ENCODE assay signal across 31 mouse cellular contexts in the genomic region with DNA sequence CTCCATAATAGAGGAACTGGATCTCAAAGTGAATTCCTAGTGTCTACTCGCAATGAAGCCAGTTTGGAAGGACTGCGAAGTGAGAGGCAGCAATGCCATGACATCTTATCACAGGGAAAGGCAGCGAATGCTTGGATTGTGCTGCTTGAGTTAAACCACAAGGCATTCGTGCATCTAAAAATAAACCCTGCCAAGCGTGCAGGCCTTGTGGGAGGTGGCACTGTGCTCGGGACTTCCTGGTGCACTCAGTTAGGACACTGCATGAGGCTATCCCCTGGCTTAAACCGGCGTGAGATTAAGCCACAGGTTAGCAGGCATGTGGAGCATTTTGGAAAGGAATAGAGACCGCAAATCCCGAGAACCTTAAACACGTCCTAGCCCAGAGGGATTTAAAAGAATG. TPM values are rescaled to one million over a fixed set of nuclear protein-coding genes. Genes with fewer than 3 reads are reported as not detected.
DNase-seq lines count a peak whose midpoint lies in the region; ATAC-seq and TF ChIP-seq lines count a peak whose summit lies in the region.
"Had no signal": no experiment of that assay in that cellular context is flagged by ENCODE, and none has a peak within 500 bp of the region (broad histone marks: within the 10 kb centered on the region; RNA-seq: fewer than 3 reads in every experiment).

No protein-coding gene starts in this region.

- DNase-seq in frontal cortex, postnatal 10 days (ENCODE audit: low spot score in 2 of 2), result no peak
- DNase-seq in Patski (ENCODE audit: low read depth, low spot score), result no peak
- peak; percentile 30 for DNase-seq in heart, postnatal 4 days
- DNase-seq in testis, postnatal 10 days (ENCODE audit: low spot score), result no peak
- DNase-seq in right cerebral cortex, adult 2 months (ENCODE audit: low spot score in 2 of 2), result no peak
- DNase-seq in ovary, postnatal 14 days (ENCODE audit: low spot score), result no peak
- DNase-seq: cerebellum, adult 11 months; cerebellum, postnatal 25 days; gastrocnemius, postnatal 25 days; kidney, adult 9 months; kidney, postnatal 14 days; liver; lung, postnatal 36 days; midbrain, embryonic 14.5 days; spleen, adult 18-20 months; thymus, postnatal 25 days had no signal

- no peak overlapping the region for H3K4me3 ChIP-seq in heart, embryonic 13.5 days
- H3K4me3 ChIP-seq: forebrain, embryonic 15.5 days; hindbrain, embryonic 10.5 days; layer of hippocampus, adult 2 months; limb, embryonic 10.5 days; liver, embryonic 15.5 days; lung, embryonic 15.5 days; neural tube, embryonic 13.5 days had no signal

- H3K9me3 ChIP-seq in heart, embryonic 13.5 days, result no peaks in the 10 kb centered on the region
- H3K9me3 ChIP-seq: forebrain, embryonic 15.5 days; hindbrain, embryonic 10.5 days; limb, embryonic 10.5 days; liver, embryonic 15.5 days; lung, embryonic 15.5 days; neural tube, embryonic 13.5 days had no signal

- H3K4me1 ChIP-seq in heart, embryonic 13.5 days, result peaks cover 22% of the 10 kb centered on the region
- H3K4me1 ChIP-seq: forebrain, embryonic 15.5 days; hindbrain, embryonic 10.5 days; limb, embryonic 10.5 days; liver, embryonic 15.5 days; lung, embryonic 15.5 days; neural tube, embryonic 13.5 days had no signal

- in situ Hi-C loops in Patski (cut with MboI; ENCODE audit: low pct_unique_long_range_greater_than_20kb), result no loop called here

- POLR2A ChIA-PET in Patski (lab: Charles Lee), result no interaction called here

- 0 out of 2 replicates have a peak overlapping the region, but pooled peaks have one; percentile 19 for H3K4me2 ChIP-seq in heart, embryonic 13.5 days
- H3K4me2 ChIP-seq: forebrain, embryonic 15.5 days; liver, embryonic 15.5 days; lung, embryonic 15.5 days; neural tube, embryonic 13.5 days had no signal

- peak overlapping the region; percentile 84 for H3K27ac ChIP-seq in heart, embryonic 13.5 days (replicated peaks)
- H3K27ac ChIP-seq: forebrain, embryonic 15.5 days; hindbrain, embryonic 10.5 days; hindbrain, postnatal 0 days; layer of hippocampus, adult 2 months; limb, embryonic 10.5 days; liver, embryonic 15.5 days; lung, embryonic 15.5 days; neural tube, embryonic 13.5 days had no signal

- CTCF ChIA-PET in Patski (lab: Charles Lee), result no interaction called here

- TF ChIP-seq CTCF in Patski (IDR thresholded peaks at IDR 0.05), result no peak

- peak; percentile 20; the same call in 1 of the 2 replicates for ATAC-seq in frontal cortex, adult (ENCODE audit: low TSS enrichment)
- peak; percentile 62 for ATAC-seq in Patski
- ATAC-seq in heart, embryonic 13.5 days (ENCODE audit: extremely low read depth, insufficient number of reproducible peaks, low FRiP score, low TSS enrichment), result no peak
- ATAC-seq: forebrain, embryonic 15.5 days; hindbrain, postnatal 0 days; intestine, embryonic 16.5 days had no signal

- 35% methylated on average over 11 of the region's 11 CpGs for WGBS in heart, embryonic 13.5 days

- H3K27me3 ChIP-seq in Patski, result peaks cover 40% of the 10 kb centered on the region
- no peaks in the 10 kb centered on the region for H3K27me3 ChIP-seq in heart, embryonic 13.5 days (replicated peaks)
- H3K27me3 ChIP-seq: forebrain, embryonic 15.5 days; liver, embryonic 15.5 days; lung, embryonic 15.5 days; neural tube, embryonic 13.5 days had no signal

- no peaks in the 10 kb centered on the region for H3K36me3 ChIP-seq in heart, embryonic 13.5 days
- H3K36me3 ChIP-seq: forebrain, embryonic 15.5 days; hindbrain, embryonic 10.5 days; limb, embryonic 10.5 days; liver, embryonic 15.5 days; lung, embryonic 15.5 days; neural tube, embryonic 13.5 days had no signal

- no peak overlapping the region for H3K9ac ChIP-seq in heart, embryonic 13.5 days
- H3K9ac ChIP-seq: forebrain, embryonic 15.5 days; liver, embryonic 15.5 days; lung, embryonic 15.5 days; neural tube, embryonic 13.5 days had no signal

RNA-seq across cellular contexts. Expression of gene Dhrs7c, which starts 7.8 kb away (rescaled TPM):
- not detected for polyA plus RNA-seq in Patski (2021)
- polyA plus RNA-seq in heart, embryonic 13.5 days (2015; fragmentation: Nextera tagmentation; extraction: Ambion mirVana), result 3.8 and 4.2 TPM in 2 replicates
- 100 to 1,000 TPM; 130 to 156 TPM for total RNA-seq in heart, postnatal 4 days (2021)
- total RNA-seq: layer of hippocampus, adult 2 months; layer of hippocampus, postnatal 25 days; megakaryocyte-erythroid progenitor cell, adult 5-6 weeks had no signal
- polyA plus RNA-seq: forebrain, embryonic 15.5 days; hindbrain, embryonic 10.5 days; limb, embryonic 10.5 days; midbrain, embryonic 14.5 days; neural tube, embryonic 13.5 days; testis, adult 2 months had no signal

RNA-seq across cellular contexts. Expression of gene Gsg1l2, which starts 15.8 kb away (rescaled TPM):
- polyA plus RNA-seq in Patski (2021), result not detected
- not detected in 2 replicates for polyA plus RNA-seq in heart, embryonic 13.5 days (2015; fragmentation: Nextera tagmentation; extraction: Ambion mirVana)
- not detected for total RNA-seq in heart, postnatal 4 days (2021)
- total RNA-seq: adrenal gland, postnatal 4 days; gastrocnemius, postnatal 25 days; hindbrain, postnatal 0 days; layer of hippocampus, adult 2 months; layer of hippocampus, postnatal 25 days; megakaryocyte-erythroid progenitor cell, adult 5-6 weeks had no signal
- polyA plus RNA-seq: forebrain, embryonic 15.5 days; hindbrain, embryonic 10.5 days; hindbrain, postnatal 0 days; limb, embryonic 10.5 days; liver, embryonic 15.5 days; lung, embryonic 15.5 days; midbrain, embryonic 14.5 days; neural tube, embryonic 13.5 days; testis, adult 2 months had no signal

RNA-seq across cellular contexts. Expression of gene Glp2r, which starts 19.2 kb away (rescaled TPM):
- polyA plus RNA-seq in Patski (2021), result not detected
- not detected in 2 replicates for polyA plus RNA-seq in heart, embryonic 13.5 days (2015; fragmentation: Nextera tagmentation; extraction: Ambion mirVana)
- not detected for total RNA-seq in heart, postnatal 4 days (2021)
- total RNA-seq: hindbrain, postnatal 0 days; megakaryocyte-erythroid progenitor cell, adult 5-6 weeks had no signal
- polyA plus RNA-seq: hindbrain, embryonic 10.5 days; limb, embryonic 10.5 days had no signal
